Mouse (Mus musculus) macrophage (primary cell): ENCODE measurements around the gene Lats1. TPM values are rescaled to one million over a fixed set of nuclear protein-coding genes. Genes with fewer than 3 reads are reported as not detected.
"Not testable (repeated sequence)": the region's sequence is repeated elsewhere in the genome, so short reads cannot be mapped to it uniquely, and the experiment has no call there.

Source experiments
- H3K27ac ChIP-seq: fragments of 350-480 bp; formaldehyde crosslinking; 2 replicates; pipeline ENCODE4 v1.9.0; 2021
- H3K36me3 ChIP-seq: fragments of 350-480 bp; formaldehyde crosslinking; 2 replicates; pipeline ENCODE4 v1.9.0; 2021; ENCODE audit errors: inconsistent target
- H3K4me3 ChIP-seq: fragments of 350-480 bp; formaldehyde crosslinking; 2 replicates; pipeline ENCODE4 v1.9.0; 2021; ENCODE audit errors: inconsistent target
- H3K79me2 ChIP-seq: fragments of 350-480 bp; formaldehyde crosslinking; 2 replicates; pipeline ENCODE4 v1.9.0; 2021; ENCODE audit errors: inconsistent target
- WGBS: methylation state at CpG from one replicate; pipeline ENCODE4 v1.1.7; 2026; ENCODE audit warnings: inconsistent platforms; ENCODE audit not compliant: missing documents; 5-methylcytosine and 5-hydroxymethylcytosine counted together
- polyA plus RNA-seq: library from polyadenylated mRNA; stranded (reverse); fragments of 250-400 nt; gene quantifications from 3 replicates; pipeline ENCODE4 v1.2.4, GENCODE M21; 2018; ENCODE audit warnings: inconsistent platforms

The Lats1 gene
- polyA plus RNA-seq, 1 experiment from 2014 or later, result 13.7 TPM

DNA sequence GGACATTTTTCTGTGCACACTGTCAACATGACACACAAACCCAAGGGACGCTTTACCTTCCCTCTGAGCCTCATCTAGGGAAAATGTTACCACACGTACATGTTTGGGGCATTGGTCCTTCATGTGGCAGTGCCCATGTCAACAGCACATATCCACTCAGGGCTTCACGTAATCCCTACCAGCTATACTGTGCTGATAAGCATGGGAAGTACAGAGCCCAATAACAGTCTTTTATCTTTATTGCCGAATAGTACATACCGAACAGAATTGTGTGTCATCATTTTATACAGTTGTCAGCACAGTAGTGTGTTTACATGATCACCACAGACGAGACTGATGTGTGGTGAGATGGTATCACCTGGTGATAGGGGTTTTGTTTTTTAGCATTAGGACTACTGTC is 5.9 kb downstream of the Lats1 start:
- WGBS, result 95% methylated on average over 6 of the region's 6 CpGs
- H3K27ac ChIP-seq, result no peak overlapping the region
- H3K79me2 ChIP-seq, result peaks cover 100% of the 10 kb centered on the region
- peaks cover 9% of the 10 kb centered on the region for H3K36me3 ChIP-seq
- no peak overlapping the region for H3K4me3 ChIP-seq

DNA sequence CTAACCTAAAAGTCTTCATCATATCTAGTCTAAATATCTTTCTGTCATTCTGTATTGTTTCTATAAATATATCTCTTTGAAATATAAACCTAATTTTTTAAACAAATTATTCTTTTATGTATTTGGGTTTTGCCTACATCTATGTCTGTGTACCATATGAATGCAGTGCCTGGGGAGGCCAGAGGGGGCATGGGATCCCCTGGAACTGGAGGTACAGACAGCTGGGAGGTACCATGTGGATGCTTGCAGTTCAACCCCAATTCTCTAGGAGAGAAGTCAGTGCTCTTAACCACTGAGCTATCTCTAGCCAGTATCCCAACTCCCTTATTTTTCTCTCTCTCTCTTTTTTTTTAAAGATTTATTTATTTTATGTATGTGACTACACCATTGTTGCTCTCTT is 14.3 kb downstream of the Lats1 start:
- H3K4me3 ChIP-seq, result no peak overlapping the region
- H3K36me3 ChIP-seq, result peaks cover 75% of the 10 kb centered on the region
- peaks cover 63% of the 10 kb centered on the region for H3K79me2 ChIP-seq
- H3K27ac ChIP-seq, result no peak overlapping the region

DNA sequence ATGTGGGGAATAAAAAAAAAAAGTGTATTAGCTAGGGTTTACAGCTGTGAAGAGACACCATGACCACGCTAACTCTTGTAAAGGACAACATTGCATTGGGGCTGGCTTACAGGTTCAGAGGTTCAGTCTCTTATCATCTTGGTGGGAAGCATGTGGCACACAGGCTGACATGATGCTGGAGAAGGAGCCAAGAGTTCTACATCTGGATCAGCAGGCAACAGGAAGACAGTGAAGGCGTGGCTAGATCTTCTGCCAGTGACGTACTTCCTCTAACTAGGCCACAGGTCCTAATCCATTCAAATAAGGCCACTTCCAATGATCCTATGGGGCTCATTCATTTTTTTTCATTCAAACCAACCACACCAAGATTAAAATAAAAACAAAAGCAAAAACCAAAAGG is 19.1 kb downstream of the Lats1 start:
- H3K36me3 ChIP-seq, result peaks cover 70% of the 10 kb centered on the region
- peaks cover 16% of the 10 kb centered on the region; the same call in 1 of the 2 replicates for H3K79me2 ChIP-seq
- no peak overlapping the region for H3K4me3 ChIP-seq
- 63% methylated on average over 3 of the region's 3 CpGs for WGBS
- no peak overlapping the region for H3K27ac ChIP-seq

DNA sequence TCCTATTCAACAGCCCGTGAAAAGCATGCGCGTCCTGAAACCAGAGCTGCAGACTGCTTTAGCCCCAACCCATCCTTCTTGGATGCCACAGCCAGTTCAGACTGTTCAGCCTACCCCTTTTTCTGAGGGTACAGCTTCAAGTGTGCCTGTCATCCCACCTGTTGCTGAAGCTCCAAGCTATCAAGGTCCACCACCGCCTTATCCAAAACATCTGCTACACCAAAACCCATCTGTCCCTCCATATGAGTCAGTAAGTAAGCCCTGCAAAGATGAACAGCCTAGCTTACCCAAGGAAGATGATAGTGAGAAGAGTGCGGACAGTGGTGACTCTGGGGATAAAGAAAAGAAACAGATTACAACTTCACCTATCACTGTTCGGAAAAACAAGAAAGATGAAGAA is 21.6 kb downstream of the Lats1 start:
- peaks cover 74% of the 10 kb centered on the region for H3K36me3 ChIP-seq
- no peak overlapping the region for H3K4me3 ChIP-seq
- H3K27ac ChIP-seq, result no peak overlapping the region
- no peaks in the 10 kb centered on the region for H3K79me2 ChIP-seq
- 96% methylated on average over 6 of the region's 6 CpGs for WGBS

DNA sequence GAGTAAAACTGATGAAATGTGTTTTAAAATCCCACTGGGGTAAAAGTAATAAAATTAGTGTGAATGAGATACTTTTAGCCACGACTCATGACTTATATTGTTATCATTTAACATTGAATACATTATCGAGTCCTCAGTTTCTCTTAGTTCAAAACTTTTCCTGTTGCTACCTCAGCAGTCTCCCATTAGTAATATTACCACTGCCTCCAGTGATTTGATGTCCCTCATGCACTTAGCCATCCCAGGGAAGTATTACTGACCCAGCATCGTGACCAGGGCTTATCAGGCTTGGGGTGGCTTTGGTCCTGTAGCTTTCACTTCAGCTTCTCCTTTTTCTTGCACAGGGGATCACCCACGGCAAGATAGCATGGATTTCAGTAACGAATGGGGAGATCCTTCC is 29.1 kb downstream of the Lats1 start:
- Histone ChIP-seq H3K79me2 (no peaks in the 10 kb centered on the region; the same call in 1 of the 2 replicates), H3K4me3 (no peak overlapping the region), H3K36me3 (peaks cover 76% of the 10 kb centered on the region), H3K27ac (no peak overlapping the region)
- 85% methylated on average over 5 of the region's 5 CpGs for WGBS

DNA sequence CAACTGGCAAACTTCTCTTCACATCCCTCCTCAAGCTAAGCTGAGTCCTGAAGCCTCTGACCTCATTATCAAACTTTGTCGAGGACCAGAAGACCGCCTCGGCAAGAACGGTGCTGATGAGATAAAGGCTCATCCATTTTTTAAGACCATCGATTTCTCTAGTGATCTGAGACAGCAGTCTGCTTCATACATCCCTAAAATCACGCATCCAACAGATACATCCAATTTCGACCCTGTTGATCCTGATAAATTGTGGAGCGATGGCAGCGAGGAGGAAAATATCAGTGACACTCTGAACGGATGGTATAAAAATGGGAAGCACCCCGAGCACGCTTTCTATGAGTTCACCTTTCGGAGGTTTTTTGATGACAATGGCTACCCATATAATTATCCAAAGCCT is 31.5 kb downstream of the Lats1 start:
- Histone ChIP-seq H3K36me3 (peaks cover 63% of the 10 kb centered on the region), H3K79me2 (no peaks in the 10 kb centered on the region; the same call in 1 of the 2 replicates)
- 94% methylated on average over 13 of the region's 13 CpGs for WGBS

DNA sequence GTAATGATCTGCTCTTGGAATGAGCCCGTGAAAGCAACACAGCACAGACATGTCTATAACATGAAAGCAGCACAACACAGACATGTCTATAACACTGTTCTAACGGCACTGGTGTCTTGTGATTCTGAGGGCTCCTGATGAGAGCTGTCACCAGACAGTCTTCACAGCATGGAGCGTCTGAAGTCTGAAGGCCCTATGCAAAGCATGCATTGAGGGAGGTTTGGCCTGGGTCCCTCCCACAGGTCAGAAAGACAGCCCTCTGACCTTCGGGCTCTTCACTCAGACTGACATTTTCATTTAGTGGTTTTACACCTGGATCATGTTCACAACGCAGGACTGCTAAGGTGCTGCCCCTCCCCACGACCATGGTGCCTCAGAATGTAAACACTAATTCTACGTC is 34.0 kb downstream of the Lats1 start:
- peaks cover 49% of the 10 kb centered on the region for H3K36me3 ChIP-seq
- no peaks in the 10 kb centered on the region for H3K79me2 ChIP-seq
- H3K4me3 ChIP-seq, result no peak overlapping the region
- 92% methylated on average over 7 of the region's 7 CpGs for WGBS
- H3K27ac ChIP-seq, result no peak overlapping the region

More for the DNA sequence above, 31.5 kb downstream of the Lats1 start:
- H3K27ac ChIP-seq, result no peak overlapping the region
- no peak overlapping the region for H3K4me3 ChIP-seq

DNA sequence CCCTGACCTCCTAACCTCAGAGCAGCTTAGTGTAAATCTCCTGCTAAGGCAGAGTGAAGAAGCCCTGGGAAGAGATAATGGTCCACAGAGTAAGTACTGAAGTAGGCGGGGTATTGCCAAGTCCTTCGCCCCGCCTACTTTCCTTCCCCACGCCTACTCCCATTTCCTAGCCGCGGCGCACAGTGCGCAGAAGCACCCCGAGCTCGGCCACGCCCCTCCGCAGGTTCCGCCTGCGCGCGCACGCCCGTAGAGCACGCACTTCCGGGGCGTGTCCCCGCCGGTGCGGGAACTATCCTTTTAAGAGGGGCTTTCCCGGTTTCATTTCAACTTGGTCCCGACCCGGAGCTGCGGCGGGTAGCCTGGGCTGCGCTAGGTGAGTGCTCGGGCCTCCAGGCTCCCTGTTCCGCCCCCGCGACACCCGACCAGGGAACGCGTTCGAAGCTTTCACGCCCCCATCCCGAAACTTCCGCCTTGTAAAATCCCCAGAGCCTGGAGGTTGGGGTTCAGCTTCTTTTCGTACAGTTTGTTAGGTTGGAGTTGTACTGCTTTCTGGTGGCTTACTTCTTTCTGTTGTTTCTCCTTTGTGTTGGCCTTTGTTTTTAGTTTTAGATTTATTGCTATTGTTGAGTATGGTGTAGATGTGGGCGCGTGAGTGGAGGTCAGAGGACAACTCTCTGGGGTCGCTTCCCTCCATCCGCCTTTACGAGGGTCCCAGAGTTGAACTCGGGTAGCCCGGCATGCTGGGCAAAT is 44.9 kb downstream of the Lats1 start, which contains the start of gene Katna1:
TSS of gene Katna1 (plus strand) at position 250 of the 750 bp plus-strand sequence.
- Histone ChIP-seq H3K4me3 (peak within 1 kb of the TSS; percentile 99), H3K27ac (peak within 1 kb of the TSS; percentile 68), H3K79me2 (peaks cover 49% of the 10 kb centered on the region), H3K36me3 (no peaks in the 10 kb centered on the region)
- WGBS, result under 1% methylated on average over 47 of the region's 49 CpGs

DNA sequence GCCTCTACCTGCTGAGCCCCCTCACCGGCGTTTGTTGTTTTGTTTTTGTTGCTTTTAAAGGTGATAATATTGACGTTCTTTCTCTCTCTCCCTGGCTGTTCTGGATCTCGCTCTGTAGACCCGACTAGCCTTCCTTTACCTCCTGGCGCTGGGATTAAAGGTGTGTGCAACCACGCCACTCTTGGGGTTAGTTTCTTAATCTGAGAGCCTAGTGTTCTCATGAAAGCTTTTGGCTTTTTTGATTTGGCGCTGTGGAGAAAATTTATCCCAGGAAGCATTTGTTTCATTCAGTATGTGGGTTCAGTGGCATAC is 45.4 kb downstream of the Lats1 start:
- H3K36me3 ChIP-seq, result no peaks in the 10 kb centered on the region
- 1% methylated on average over 8 of the region's 8 CpGs for WGBS
- H3K79me2 ChIP-seq, result peaks cover 54% of the 10 kb centered on the region
- H3K27ac ChIP-seq, result peak overlapping the region; percentile 68
- peak overlapping the region; percentile 99 for H3K4me3 ChIP-seq

DNA sequence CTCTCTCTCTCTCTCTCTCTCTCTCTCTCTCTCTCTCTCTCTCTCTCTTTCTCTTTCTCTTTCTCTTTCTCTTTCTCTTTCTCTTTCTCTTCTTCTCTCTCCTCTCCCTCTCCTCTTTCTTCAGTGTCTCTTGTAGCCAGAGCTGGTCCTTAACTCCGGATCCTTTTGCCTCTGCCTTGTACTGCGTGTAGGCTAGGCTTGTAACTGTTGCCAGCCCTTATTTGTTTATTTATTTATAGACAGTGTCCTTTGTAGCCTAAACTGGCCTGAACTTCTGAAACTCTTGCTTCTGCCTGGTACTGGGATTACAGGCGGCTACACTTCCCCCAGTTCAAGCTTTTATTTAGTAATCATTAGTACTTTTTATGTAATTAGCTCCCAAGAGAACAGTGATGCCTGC is 46.0 kb downstream of the Lats1 start:
- Histone ChIP-seq H3K36me3 (no peaks in the 10 kb centered on the region), H3K79me2 (peaks cover 60% of the 10 kb centered on the region), H3K27ac (no peak overlapping the region), H3K4me3 (peak overlapping the region; percentile 99)
- 8% methylated on average over 3 of the region's 3 CpGs for WGBS

DNA sequence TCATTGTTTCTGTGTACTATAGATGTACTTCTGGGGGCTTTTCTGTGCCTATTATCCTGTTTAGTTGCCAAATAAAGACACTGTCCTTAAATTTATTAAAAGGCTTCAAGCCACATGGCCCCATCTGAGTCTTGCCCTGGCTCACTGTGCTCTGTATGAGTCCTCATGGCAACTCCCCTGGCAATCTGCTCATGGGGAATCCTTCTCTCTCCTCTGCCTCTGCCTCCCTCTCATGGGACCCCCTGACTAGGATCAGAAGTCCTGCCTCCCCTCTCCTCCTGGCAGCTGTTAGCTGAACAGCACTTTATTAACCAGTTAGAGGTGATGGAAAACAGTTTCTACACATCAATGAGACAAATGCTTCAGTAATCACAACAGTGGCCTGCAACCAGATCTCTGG is 50.6 kb downstream of the Lats1 start:
- H3K79me2 ChIP-seq, result peaks cover 100% of the 10 kb centered on the region
- H3K27ac ChIP-seq, result no peak overlapping the region
- no peak overlapping the region for H3K4me3 ChIP-seq
- no peaks in the 10 kb centered on the region for H3K36me3 ChIP-seq

DNA sequence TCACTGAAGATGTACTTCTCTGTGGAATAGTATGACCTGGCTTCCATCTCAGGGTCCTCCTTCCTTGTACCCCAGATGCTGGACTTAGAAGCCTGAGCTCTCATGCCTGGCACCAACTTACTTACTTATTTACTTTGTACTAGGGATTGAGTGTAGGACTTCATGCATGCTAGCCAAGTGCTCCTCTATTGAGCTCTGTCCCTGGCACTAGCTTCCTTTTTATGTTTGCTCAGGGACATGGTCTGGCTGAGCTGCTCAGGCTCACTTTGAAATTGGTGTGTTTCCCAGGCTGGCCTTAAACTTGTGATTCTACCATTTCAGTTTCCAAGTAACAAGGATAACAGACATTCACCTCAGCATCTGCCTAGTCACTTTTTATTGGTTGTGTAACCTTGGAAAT is 56.1 kb downstream of the Lats1 start:
- Histone ChIP-seq H3K79me2 (peaks cover 77% of the 10 kb centered on the region), H3K4me3 (no peak overlapping the region), H3K27ac (no peak overlapping the region), H3K36me3 (peaks cover 22% of the 10 kb centered on the region; the same call in 1 of the 2 replicates)

DNA sequence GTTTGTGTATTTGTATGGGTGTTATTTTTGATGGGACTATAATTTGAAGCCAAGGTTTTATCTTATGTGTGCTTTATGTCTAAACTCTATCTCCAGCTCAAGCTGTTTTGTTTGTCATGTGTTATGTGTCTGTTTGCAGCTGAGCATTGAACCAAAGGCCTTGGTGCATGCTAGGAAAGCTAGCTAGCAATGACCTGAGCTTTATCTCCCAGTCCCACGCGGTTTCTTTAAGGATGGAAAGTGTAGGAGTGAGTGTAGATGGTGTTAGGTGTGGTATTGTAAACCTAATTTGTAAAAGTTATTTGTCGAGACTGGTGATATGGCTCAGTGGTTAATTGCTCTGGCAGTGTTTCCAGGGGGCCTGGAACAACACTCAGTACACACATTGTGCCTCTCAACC is 56.9 kb downstream of the Lats1 start:
- WGBS, result 93% methylated on average over 3 of the region's 3 CpGs
- peaks cover 27% of the 10 kb centered on the region for H3K36me3 ChIP-seq
- H3K79me2 ChIP-seq, result peaks cover 69% of the 10 kb centered on the region
- no peak overlapping the region for H3K4me3 ChIP-seq
- H3K27ac ChIP-seq, result no peak overlapping the region

DNA sequence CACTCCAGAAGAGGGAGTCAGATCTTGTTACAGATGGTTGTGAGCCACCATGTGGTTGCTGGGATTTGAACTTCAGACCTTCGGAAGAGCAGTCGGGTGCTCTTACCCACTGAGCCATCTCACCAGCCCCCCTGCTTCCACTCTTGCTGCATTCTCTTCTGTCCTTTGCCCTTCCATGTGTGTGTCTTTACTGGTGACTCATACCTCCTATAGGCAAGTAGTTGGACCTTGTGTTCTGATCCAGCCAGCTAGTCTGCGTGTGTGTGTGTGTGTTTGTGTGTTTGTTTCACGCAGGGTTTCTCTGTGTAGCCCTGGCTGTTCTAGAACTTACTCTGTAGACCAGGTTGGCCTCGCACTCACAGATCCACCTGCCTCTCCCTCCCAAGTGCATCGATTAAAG is 64.5 kb downstream of the Lats1 start:
- peaks cover 73% of the 10 kb centered on the region for H3K36me3 ChIP-seq
- H3K27ac ChIP-seq, H3K4me3 ChIP-seq, H3K79me2 ChIP-seq: not testable (repeated sequence)
- 92% methylated on average over 4 of the region's 6 CpGs for WGBS

DNA sequence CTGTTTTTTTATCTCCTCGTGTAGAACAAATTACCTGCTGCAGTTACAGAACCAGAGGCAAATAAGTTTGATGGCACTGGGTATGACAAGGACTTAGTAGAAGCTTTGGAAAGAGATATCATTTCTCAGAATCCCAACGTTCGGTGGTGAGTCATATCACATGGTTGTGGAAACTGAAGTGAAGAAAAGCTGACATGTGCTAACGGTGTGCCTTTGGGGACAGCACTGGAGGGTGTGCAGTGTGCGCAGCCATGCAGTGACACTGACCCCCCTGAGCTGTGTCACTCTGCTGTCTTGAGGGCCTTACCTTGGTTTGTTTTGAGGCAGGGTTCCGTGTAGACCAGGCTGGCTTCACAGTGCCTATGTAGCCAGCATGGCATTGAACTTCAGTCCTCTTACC is 67.7 kb downstream of the Lats1 start:
- Histone ChIP-seq H3K4me3 (no peak overlapping the region), H3K79me2 (no peaks in the 10 kb centered on the region), H3K27ac (no peak overlapping the region), H3K36me3 (peaks cover 74% of the 10 kb centered on the region)
- WGBS, result 93% methylated on average over 6 of the region's 6 CpGs

DNA sequence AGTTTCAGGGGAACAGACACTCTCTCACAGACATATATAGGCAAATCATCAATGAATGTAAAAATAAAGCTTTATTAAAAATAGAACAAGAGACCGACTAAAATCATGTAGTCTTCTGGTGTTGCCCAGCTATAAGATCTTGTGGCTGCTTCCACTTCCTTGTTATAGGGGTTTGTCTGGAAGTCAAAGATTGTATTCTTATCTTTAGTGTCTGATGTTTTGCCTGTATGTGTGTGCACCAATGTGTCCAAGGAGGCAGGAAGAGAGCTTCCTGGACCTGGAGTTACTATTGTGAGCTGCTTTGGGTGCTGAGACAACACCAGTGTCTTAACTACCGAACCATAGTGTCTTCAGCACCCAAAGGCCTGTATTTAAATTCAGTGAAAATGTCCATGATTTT is 76.5 kb downstream of the Lats1 start:
- Histone ChIP-seq H3K4me3 (no peak overlapping the region), H3K36me3 (peaks cover 59% of the 10 kb centered on the region), H3K79me2 (no peaks in the 10 kb centered on the region), H3K27ac (no peak overlapping the region)
- 77% methylated on average over 2 of the region's 2 CpGs for WGBS
